Mouse (Mus musculus): ENCODE measurements around the gene 2310061I04Rik. TPM values are rescaled to one million over a fixed set of nuclear protein-coding genes. Genes with fewer than 3 reads are reported as not detected.

The 2310061I04Rik gene
- total RNA-seq, 4 experiments from 2014 or later, result 45.9 to 61.4 (median 50.0) TPM

DNA sequence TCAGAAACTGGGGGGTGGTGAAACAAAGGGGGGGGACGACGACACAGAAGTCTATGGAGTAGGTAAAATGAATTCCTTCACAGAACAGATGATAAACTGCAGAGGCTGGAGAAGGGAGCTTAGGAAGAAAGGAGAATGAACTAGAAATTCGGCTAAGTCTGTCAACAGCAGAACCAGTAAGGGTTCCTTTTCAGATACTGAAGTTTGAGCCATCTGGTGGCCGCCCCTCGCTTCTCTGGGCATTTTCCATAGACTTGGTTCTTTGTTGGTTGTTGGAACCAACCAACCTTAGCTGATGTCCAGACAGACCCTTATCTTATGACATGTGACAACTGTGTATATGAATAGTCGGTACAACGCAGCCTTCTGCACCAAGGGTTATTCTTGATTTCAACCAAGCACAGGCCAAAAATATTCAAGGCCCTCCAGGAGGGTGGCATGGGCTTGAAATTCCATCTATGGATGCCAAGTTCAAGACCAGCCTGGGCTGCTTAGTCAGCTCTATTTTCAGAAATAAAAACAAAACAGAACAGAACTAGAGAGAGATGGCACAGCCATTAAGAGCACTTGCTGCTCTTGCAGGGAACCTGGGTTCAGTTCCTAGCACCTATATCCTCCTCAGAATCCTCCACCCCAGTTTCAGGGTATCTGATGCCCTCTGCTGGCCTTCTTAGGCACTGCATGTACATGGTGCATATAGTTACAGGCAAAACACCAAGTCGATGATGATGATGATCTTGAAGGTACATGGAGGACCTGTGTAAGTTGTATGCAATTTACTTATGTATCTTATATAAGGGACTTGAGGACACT, 26.1 kb downstream of the 2310061I04Rik start:
- no peak for DNase-seq (ENCODE audit: low spot score in 2 of 2)

DNA sequence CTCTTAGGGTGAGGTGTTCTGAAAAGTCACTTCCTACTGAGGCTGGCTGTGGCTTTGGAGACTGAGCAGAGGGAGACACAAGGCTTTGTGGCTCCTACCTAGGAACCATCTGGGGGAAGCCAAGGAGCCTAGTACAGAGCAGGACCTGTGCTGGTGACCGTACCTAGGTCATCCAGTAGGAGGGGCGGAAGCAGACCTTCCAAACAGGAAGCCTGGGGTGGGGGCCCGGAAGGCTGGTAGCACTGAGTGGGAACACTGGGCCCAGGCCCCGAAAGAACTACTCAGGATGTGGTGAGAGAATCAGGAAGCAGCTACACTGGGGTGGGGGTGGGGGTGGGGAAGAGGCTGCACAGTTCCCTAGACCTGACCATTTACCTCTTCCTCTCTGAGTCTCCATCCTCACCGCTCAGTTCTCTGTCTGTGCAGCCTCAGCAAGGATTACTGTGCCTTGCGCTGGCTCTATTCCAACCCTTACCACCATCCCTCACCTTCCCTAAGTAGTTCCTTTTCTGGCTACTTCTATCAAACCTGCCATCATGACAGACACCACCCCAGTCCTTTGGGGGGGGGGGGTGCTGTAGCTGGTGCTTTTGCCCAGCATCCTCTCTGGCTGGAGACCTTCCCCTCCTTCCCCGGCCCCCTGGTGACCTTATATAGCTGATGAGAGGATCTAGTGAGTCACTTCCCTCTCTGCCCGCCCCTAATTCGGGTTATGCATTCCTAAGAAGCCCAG, 26.9 kb downstream of the 2310061I04Rik start:
- no peak for DNase-seq (ENCODE audit: low spot score in 2 of 2)

DNA sequence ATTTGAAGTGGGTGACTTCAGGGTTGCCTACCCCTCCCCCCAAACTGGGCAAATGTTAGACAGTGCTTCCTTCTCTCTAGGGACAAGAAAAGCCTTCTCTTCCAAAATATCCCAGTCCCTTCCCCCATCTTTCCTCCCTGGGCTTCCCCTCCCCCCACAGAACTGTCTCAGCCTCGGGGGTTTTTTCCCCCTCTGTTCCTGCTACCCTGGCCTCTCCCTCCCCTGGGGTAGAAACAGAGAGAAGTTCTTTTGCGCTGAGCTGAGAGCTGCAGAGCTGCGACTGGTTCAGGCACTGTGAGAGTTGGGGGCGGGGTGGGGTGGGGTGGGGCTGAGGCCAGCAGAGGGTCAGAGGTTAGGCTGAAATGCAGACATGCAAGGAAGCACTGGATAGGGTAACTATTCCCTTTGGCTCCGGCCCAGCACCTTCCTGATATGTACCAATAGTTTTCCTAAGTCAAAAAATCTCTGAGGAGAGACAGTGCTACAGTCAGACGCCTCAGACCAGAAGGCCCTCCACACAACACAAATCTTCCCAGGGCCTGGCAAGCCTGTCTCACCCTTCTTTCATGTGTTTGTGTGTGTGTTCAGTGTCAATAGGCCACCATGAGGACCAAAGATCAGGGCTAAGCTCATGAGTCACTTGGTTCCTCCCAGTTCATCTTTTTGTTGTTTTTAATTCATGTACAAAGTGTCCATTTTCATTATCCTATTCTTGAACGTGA, 27.7 kb downstream of the 2310061I04Rik start:
- DNase-seq (ENCODE audit: low spot score in 2 of 2), result no peak

DNA sequence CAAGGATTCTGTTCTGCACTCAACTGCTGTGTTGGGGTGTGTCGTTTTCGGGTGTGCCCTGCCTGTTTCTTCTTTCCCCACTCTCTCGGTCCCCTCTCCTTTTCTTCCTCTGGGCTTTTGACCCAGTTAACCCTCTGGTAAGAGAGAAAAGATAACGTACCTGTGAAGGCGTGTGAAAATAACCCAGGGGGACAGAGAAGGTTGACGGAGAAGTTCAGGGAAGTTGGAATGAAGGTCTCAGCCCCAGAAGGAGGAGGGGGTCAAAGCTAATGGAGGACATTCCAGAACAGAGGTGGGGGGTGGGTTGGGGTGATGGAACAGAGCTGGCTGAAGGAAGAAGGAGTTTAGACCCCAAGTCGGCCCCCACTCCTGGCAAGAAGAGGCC, 28.3 kb downstream of the 2310061I04Rik start:
- DNase-seq (ENCODE audit: low spot score in 2 of 2), result no peak

DNA sequence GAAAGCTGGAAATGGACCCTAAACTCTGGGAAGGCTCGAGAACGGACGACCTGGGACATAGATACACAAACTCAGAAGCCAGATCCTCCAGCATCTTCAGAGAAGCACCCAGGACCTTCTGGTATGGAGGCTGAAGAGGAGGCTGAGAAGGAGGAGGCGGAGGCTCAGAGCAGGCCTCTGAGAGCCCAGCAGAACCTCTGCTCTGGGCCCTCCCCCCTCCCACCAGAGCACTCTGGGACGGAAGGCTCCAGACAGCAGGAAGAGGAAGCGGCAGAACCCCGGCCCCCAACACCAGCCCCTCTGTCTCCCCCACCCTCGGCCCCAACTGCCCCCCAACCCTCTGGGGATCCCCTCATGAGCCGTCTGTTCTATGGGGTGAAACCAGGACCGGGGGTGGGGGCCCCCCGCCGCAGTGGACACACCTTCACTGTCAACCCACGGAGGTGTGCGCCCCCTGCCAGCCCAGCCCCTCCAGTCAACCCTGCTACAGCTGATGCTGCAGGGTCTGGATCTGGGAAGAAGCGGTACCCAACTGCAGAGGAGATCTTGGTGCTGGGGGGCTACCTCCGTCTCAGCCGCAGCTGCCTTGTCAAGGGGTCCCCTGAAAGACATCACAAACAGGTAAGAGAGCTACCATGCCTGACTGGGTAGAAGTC, 28.9 kb downstream of the 2310061I04Rik start:
- no peak for DNase-seq (ENCODE audit: low spot score in 2 of 2)

DNA sequence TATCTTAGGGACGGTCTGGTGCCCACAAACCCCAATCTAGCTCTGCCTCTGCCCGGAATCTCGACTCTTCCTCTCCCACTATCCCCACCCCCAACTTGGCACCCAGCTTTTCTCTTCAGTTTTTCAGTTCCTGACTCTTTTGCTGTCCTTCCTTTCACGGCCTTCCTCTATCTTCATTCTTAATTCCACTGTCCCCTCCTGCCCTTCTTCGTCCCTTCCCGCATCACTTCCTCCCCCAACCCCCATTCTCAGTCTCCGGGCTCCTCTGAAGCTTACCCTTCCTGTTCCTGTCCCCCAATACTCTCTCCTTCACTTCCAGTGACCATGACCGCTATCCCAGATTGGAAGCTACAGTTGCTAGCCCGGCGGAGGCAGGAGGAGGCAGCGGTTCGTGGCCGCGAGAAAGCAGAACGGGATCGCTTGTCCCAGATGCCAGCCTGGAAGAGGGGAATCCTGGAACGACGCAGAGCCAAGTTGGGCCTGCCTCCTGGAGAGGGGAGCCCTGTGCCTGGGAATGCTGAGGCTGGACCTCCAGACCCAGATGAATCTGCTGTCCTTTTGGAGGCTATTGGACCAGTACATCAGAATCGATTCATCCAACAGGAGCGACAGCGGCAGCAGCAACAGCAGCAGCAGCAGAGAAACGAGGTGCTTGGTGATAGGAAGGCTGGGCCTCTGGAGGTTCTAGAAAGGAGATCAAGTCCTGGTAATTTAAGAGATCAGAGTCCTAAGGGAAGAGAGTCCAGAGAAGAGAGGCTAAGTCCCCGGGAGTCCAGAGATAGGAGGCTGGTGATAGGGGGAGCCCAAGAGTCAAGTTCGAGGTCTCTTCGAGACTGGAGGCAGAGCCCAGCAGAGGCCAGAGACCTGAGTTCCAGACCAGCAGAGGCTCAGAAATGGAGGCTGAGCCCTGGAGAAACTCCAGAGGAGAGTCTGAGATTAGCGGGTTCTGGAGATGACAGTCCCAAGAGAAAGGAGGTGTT, 30.0 kb downstream of the 2310061I04Rik start:
- DNase-seq (ENCODE audit: low spot score in 2 of 2), result no peak

DNA sequence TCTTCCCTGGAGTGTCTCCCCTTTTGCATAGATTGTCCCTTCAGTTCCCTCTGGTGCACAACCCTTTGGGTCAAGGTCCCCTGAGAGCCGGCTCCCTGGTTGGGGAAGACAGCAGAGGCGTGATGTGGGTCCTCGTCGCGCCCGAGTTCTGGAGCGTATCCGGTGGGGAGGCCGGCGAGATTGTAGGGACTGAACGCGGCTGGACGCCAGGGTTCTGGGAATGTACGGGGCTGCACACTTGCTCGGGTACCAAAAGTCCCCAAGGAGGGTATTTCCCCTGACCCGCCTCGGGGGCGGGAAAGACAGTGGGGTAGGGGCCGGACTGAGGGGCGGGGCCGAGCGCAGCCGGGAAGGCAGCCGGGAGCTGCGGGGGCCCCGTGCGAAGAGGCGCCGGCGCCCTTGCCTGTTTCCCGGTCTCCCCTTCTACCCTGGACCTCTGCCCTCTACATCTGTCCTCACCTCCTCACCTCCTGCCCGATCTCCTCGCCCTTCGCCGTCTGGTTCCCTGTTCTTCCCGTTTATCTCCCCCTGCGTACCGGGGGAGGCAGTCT, 30.9 kb downstream of the 2310061I04Rik start:
- DNase-seq (ENCODE audit: low spot score in 2 of 2), result no peak

DNA sequence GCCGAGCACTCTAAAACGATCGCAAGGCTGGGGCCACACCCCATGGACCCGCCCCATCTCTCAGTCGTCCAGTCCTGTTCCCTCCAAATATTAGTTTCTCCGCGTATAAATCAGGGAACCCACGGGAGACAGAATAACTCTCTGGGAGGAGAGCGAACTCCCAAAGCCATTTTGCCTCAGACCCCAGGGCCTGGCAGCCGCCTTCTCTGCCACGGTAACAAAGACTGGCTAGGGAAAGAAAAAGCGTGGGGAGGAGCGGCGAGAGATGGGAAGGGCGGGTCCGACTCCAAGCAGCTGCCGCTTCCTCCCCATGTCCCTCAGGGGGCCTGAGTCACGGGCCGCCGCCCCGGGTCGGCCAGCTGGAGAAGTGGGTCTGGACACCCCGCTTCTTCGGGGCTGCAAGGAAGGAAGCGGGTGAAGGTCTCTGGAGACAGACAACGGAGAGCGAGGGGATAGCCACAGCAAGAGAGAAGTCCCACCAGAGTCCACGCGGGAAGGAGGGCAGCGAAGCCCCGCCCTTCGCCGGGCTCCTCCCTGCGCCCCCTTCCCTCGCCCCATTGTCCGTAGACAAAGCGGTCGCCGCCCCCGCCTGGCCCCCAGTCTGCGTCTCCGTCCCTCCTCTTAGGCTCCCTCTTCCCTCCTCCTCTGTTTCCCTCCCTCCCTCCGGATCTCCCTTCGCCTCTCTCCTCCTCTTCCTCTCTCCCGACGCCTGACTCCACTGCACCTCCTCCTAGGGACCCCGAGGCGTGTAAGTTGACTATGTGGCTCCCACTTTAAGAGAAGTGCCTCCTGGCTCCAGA, 31.6 kb downstream of the 2310061I04Rik start, which contains the start of gene Ppp1r18:
TSS of gene Ppp1r18 (plus strand) at position 113 of the 800 bp plus-strand sequence.
- no peak for DNase-seq (ENCODE audit: low spot score in 2 of 2)

DNA sequence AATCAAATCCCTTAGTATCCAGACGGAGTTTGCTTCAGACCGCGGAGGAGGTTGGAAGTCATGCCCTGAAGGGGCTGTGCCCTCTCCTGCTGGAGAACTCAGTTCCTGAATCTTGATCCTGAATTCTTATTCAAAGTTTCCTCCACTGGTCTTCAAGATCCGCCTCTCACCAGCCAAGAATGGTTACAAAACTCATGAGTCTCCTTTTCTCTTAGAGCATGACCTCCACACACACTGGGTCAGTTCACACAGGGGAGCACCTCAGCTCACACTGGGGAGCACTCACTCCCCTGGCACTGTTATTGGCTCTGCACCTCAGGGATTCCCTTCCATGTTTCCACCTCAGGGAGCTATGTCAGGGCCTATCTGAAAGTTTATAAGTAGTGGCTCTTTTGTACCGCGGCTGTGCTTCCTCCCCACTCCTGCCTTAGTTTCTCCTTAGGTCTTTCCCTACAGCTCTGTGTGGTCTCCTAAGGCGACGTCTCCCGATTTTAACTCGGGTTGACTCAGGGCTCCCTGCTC, 32.3 kb downstream of the 2310061I04Rik start:
- no peak for DNase-seq (ENCODE audit: low spot score in 2 of 2)

DNA sequence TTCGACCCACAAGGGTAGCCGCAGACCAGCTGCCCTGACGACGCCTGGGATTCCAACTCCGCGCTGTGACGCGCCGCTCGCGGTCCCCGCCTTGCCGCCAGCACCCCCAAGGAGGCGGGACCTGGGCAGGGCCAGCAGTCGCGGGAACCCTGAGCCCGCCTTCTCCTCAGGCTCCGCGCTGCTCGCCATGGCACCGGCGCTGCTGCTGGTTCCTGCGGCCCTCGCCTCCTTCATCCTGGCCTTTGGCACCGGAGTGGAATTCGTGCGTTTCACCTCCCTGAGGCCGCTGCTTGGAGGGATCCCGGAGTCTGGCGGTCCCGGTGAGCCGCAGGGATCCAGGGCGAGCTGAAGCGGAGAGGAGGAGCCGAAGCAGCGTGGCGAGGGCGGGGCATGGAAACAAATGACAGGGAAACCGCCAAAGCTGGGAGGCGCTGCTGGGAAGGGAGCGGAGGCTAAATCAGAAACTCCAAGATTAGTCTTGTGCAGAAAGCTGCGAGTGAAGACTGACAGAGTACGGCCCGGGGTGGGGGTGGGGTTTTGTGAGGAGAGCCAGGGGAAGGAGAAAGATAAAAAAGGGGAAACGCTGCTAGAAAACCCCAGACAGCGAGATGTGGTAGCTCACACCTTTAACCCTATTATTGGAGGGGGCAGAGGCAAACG, 35.9 kb downstream of the 2310061I04Rik start, which contains the start of gene Nrm:
TSS of gene Nrm (plus strand) at position 121 of the 660 bp plus-strand sequence.
- peak; percentile 76 to 81 for DNase-seq (ENCODE audit: low spot score in 2 of 2)

DNA sequence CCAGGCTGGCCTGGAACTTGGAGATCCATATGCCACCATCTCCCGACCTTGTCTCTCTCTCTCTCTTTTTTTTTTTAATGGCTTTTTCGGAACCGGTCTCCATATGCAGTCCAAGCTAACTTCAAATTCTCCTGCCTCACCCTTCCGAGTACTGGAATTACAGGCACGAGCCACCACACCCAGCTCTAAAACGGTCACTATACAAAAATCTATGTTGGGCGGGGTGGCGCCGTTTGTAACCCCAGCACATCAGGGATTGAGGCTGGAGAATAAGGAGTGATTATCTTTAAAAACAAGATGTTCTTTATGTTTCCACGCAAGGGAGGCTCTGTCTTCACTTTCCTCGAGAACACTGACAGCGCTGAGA, 36.4 kb downstream of the 2310061I04Rik start:
- DNase-seq (ENCODE audit: low spot score in 2 of 2), result no peak

DNA sequence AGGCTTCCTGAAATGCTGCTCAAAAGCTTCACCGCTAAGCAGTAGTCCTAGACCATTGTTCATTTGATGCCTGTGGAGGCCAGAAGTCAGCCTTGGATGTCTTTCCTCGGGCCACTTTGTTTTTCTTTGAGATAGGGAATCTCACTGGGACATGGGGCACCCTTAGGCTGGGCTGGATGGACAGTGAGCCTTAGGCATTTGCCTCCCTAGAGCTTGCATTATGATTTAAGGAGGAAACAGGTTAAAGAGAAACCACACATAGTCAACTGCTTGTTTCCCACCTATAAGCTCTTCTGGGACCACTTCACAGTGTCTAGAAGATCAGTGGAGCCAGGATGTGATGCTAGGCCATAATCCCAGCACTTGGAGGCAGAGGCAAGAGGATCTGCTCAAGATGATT, 37.4 kb downstream of the 2310061I04Rik start:
- DNase-seq (ENCODE audit: low spot score in 2 of 2), result no peak

DNA sequence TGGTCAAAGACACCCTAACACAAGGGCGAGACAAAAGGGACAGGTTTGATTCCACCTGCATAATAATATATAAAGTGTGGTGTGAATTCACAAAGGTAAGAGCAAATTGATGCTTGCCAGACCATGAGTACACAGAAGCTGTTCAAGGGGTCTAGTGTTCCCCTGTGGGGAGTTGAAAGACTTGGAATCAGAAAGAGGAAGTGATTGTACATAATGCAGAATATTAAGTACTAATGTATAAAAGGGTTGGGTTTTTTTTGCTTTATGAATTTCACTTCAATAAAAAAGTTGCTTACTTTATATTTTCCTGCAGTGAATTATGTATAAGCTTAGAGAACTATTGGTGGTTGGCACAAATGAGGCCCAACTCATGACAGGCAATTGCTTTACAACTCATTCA, 37.9 kb downstream of the 2310061I04Rik start:
- no peak for DNase-seq (ENCODE audit: low spot score in 2 of 2)

DNA sequence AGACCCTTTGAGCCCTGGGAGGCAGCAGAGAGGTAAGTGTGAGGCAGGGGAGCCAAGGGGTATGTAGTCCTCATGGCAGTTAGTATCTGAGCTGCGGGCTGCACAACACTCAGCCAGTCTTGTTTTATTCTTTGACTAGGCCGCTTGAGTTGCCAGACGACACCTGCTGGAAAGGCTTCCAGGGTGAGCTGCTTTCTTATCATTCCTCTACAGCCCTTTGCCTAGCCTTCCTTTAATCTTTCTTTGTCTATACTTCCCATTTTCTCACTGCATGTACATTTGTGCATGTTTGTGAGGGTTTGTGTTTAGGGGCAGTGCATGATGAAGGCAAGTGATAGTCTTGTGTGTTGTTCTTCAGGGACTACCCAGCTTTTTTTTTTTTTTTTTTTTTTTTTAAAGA, 46.3 kb downstream of the 2310061I04Rik start:
- DNase-seq (ENCODE audit: low spot score in 2 of 2), result no peak

DNA sequence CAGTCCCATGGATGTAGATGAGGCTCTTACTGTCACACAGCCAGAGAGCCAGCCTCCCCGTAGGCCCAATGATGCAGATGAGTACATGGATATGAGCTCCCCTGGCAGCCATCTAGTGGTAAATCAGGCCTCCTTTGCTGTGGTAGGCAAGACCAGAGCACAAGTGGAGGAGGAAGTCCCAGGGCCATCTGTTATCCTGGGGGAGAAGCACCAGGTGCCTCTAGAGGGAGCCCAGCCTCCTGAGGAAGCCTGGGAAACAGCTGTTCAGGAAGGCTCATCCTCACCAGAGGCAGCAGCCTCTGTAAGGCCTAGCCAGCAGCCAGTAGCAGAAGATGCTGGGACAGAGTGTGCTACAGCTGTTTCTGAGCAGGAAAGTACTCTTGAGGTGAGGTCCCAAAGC, 49.1 kb downstream of the 2310061I04Rik start:
- DNase-seq (ENCODE audit: low spot score in 2 of 2), result no peak

DNA sequence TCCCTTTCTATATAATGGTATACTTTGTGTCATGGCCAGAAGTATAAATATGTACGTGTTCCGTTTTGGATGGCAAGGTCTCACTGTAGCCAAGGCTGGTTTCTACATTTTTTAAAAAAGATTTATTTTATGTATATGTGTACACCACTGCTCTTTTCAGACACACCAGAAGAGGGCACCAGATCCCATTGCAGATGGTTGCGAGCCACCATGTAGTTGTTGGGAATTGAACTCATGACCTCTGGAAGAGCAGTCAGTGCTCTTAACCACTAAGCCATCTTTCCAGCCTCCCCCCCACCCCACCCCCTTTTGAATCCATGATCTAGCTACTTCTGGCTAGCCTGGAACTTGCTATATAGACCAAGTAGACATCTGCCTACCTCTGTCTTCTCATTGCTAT, 53.7 kb downstream of the 2310061I04Rik start:
- DNase-seq (ENCODE audit: low spot score in 2 of 2), result no peak

Measured in layer of hippocampus, adult 8-10 months (tissue).